Mouse (Mus musculus): Measurements from ENCODE around the gene Klhl36. TPM values are rescaled to one million over a fixed set of nuclear protein-coding genes. Genes with fewer than 3 reads are reported as not detected.

Gene Klhl36
- polyA plus RNA-seq, 1 experiment from 2014 or later = 17.4 TPM

DNA sequence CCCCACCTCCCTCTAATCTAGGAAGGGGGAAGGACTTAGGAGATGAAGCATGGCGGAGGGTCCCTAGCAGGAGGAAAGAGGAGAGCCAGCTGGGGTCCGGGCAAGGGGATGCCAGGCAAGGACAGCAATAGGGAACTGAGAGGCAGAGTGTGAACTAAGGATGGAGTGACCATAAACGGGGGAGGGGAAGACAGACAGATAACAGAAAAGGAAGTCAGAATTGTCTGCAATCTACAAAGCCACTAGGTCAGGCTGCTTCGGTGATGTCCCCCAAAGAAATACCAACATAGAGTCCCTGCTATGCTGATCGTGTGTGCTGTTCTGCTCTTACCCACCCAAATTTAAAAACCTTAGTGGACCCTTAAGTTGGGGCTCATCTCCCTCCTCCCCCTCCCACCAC is 35.1 kb upstream of the Klhl36 start:
- no peaks in the 10 kb centered on the region for H3K27me3 ChIP-seq (replicated peaks)
- no peaks in the 10 kb centered on the region for H3K9me3 ChIP-seq (replicated peaks)
- H3K4me3 ChIP-seq (replicated peaks) = no peak overlapping the region
- ATAC-seq (ENCODE audit: low FRiP score) = no peak
- no peak overlapping the region for H3K27ac ChIP-seq (replicated peaks)
- H3K4me1 ChIP-seq = peaks cover 73% of the 10 kb centered on the region
- WGBS = 70% methylated on average over 5 of the region's 5 CpGs
- H3K9ac ChIP-seq (replicated peaks) = no peak overlapping the region
- no peak overlapping the region for H3K4me2 ChIP-seq
- peaks cover 7% of the 10 kb centered on the region; the same call in 1 of the 2 replicates for H3K36me3 ChIP-seq

DNA sequence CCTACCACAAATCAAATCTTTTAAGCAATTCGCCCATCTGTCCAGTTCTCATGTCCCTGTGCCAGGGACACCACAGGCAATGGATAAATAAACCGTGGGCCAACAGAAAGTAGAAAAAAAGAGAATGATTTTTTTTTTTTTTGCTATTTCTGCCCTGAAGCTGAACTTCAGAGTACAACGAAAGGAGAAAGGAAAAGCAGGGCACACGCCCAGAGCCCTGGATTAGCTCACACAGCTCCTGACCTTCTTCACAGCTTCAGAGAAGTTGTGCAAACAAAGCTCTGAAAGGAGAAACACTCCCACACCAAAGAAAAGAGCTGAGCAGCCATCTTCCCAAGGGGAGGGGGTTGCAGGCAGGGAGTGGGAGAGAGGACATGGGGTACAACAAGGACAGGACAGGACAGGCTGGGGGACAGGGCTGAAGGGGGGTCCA is 34.3 kb upstream of the Klhl36 start:
- WGBS = 47% methylated on average over 4 of the region's 4 CpGs
- Histone ChIP-seq H3K4me1 (peaks cover 80% of the 10 kb centered on the region), H3K27ac (replicated peaks) (peak overlapping the region; percentile 41; the same call in 1 of the 2 replicates)

DNA sequence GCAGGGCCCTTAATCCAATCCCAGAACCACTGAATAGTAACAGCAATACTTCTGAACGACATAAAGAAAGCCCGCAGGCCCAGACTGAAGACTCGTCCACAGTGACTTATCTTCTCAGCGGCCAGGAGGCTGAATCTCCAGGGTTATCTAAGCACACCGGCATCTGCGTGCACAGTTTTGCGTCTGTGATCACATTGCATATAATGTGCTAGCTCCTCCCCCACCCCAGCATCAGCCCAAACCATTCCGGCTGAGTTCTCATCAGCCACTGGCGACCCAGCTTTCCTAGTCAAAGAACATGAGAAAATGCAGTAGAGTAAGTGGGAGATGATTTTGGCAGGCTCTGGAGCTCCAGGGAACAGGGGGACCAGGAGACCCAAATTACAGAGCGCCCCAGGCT is 33.1 kb upstream of the Klhl36 start:
- no peak overlapping the region; the same call in 1 of the 2 replicates for H3K27ac ChIP-seq (replicated peaks)

More for the DNA sequence above, 34.3 kb upstream of the Klhl36 start:
- Histone ChIP-seq H3K9ac (replicated peaks) (no peak overlapping the region), H3K4me2 (no peak overlapping the region), H3K27me3 (replicated peaks) (no peaks in the 10 kb centered on the region), H3K4me3 (replicated peaks) (no peak overlapping the region), H3K36me3 (no peaks in the 10 kb centered on the region), H3K9me3 (replicated peaks) (no peaks in the 10 kb centered on the region)
- no peak for ATAC-seq (ENCODE audit: low FRiP score)

DNA sequence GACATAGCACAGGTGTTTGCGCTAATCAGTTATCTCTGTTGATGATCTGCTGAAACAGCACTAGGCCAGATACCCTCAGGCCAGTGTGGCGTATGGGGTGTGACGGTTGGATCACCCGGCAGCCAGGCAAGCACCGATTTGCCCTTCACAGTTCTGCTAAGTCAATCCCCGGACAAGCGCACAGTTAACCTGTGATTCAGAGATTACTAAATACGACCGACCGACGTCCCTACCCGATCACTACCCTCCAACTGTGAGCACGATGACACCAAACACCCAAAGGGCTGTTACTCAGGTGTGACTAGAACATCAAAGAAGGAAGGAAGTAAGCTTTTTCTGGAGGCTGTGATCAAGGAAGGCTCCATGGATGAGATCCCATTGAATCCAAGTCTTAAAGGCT is 32.6 kb upstream of the Klhl36 start:
- Histone ChIP-seq H3K27ac (replicated peaks) (no peak overlapping the region; the same call in none of the 2 replicates), H3K27me3 (replicated peaks) (no peaks in the 10 kb centered on the region), H3K9ac (replicated peaks) (no peak overlapping the region), H3K4me2 (0 out of 2 replicates have a peak overlapping the region, but pooled peaks have one; percentile 11), H3K4me1 (peaks cover 83% of the 10 kb centered on the region), H3K36me3 (0 out of 2 replicates have a peak, but pooled peaks cover 2% of the 10 kb centered on the region), H3K4me3 (replicated peaks) (no peak overlapping the region), H3K9me3 (replicated peaks) (no peaks in the 10 kb centered on the region)
- 59% methylated on average over 13 of the region's 13 CpGs for WGBS
- ATAC-seq (ENCODE audit: low FRiP score) = no peak

More for the DNA sequence above, 33.1 kb upstream of the Klhl36 start:
- 0 out of 2 replicates have a peak overlapping the region, but pooled peaks have one; percentile 11 for H3K4me2 ChIP-seq
- no peaks in the 10 kb centered on the region for H3K27me3 ChIP-seq (replicated peaks)
- 0 out of 2 replicates have a peak overlapping the region, but pooled peaks have one; percentile 9 for H3K9ac ChIP-seq (replicated peaks)
- 36% methylated on average over 10 of the region's 10 CpGs for WGBS
- no peaks in the 10 kb centered on the region for H3K9me3 ChIP-seq (replicated peaks)
- no peak overlapping the region for H3K4me3 ChIP-seq (replicated peaks)
- ATAC-seq (ENCODE audit: low FRiP score) = no peak
- no peaks in the 10 kb centered on the region for H3K36me3 ChIP-seq
- H3K4me1 ChIP-seq = peaks cover 86% of the 10 kb centered on the region

DNA sequence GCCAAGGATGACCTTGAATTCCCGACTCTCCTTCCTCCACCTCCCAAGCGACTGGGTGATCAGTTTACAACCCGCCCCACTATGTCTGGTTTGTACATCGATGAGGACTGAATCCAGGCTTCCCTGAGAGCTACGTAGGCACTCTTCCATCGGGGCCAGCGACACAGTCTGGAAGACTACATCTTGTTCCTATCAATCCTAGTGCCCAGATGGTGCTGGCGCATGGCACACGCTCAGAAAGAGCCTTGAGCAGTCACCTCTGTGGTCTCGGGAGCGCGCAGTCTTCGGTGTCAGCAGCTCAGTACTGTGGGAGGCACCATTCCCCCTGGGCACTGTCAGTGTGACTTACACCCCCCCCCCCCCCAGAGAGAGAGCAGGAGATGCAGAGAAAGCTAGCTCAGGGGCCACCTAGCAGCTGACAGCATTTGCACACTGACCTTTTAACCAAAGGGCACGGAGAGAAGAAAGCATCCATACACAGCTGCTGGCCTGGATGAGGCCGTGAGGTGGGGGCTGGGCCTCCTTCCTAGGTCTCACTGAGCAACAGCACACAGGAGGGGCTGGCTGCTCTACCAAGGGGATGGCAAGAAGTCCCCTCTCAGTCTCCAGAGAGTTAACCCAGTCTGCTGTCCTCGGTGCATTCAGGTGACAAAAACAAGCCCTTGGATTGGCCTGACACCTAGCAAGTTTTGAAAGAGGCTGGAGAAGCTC is 32.0 kb upstream of the Klhl36 start:
- Histone ChIP-seq H3K4me2 (no peak overlapping the region), H3K9ac (replicated peaks) (no peak overlapping the region)
- 33% methylated on average over 16 of the region's 16 CpGs for WGBS

DNA sequence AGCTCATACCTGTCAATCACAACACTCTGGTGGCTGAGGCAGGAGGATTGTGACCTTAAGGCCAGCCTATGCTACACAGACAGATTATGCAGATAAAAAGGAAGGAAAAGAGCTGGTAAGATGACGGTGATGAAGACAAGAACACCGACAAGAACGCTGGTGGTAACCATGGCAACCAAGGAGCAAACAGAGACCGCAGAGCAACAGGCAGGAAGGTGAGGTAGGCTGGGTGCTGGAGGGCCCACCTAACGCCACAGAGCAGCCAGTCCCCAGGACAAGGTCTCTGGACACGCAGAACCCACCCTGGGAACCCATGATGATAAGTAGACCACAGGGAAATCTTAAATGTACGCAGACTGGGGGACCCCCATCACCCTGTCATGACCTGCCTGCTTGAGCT is 31.5 kb upstream of the Klhl36 start:
- Histone ChIP-seq H3K4me2 (no peak overlapping the region; the same call in 1 of the 2 replicates), H3K9ac (replicated peaks) (no peak overlapping the region)
- no peak for ATAC-seq (ENCODE audit: low FRiP score)

More for the DNA sequence above, 32.0 kb upstream of the Klhl36 start:
- H3K9me3 ChIP-seq (replicated peaks) = no peaks in the 10 kb centered on the region
- peaks cover 7% of the 10 kb centered on the region; the same call in 1 of the 2 replicates for H3K36me3 ChIP-seq
- no peak overlapping the region for H3K4me3 ChIP-seq (replicated peaks)
- ATAC-seq (ENCODE audit: low FRiP score) = no peak
- H3K27ac ChIP-seq (replicated peaks) = no peak overlapping the region; the same call in 1 of the 2 replicates
- no peaks in the 10 kb centered on the region for H3K27me3 ChIP-seq (replicated peaks)
- peaks cover 82% of the 10 kb centered on the region for H3K4me1 ChIP-seq

DNA sequence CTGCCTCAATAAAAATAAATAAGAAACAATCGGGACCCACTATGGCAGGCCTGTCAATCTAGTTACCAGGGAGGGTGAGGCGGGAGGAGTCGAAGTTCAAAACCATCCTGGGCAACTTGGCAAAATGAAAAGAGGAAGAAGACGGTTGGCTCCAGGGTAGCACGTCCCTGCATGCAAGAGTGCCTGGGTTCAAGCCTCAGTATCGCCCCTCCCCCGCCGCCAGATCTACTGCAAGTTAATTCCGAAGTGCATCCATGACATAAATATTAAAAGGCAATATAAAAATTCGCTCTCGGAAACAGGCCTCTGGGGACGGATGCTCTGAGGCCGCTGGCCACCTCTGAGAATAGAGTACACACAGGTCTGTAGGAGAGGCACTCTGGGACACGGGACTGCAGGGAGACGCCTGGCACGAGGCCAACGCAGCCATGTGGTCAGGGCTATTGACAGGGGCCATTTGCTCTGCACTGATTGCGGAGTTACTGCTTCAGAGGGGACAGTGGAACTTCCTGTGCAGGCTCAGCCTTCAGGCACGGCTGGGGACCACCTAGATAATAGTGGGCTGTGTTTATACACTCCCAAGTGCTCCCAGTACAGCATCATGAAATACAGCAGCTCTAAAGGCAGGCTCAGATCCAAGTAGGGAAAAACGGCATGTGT is 30.6 kb upstream of the Klhl36 start:
- Histone ChIP-seq H3K27me3 (replicated peaks) (no peaks in the 10 kb centered on the region), H3K4me2 (peak overlapping the region; percentile 43), H3K9ac (replicated peaks) (0 out of 2 replicates have a peak overlapping the region, but pooled peaks have one; percentile 34), H3K4me3 (replicated peaks) (no peak overlapping the region), H3K36me3 (peaks cover 7% of the 10 kb centered on the region; the same call in 1 of the 2 replicates), H3K4me1 (peaks cover 86% of the 10 kb centered on the region), H3K9me3 (replicated peaks) (no peaks in the 10 kb centered on the region), H3K27ac (replicated peaks) (peak overlapping the region; percentile 73)
- WGBS = 18% methylated on average over 20 of the region's 20 CpGs
- peak; percentile 57 for ATAC-seq (ENCODE audit: low FRiP score)

More for the DNA sequence above, 31.5 kb upstream of the Klhl36 start:
- H3K4me1 ChIP-seq = peaks cover 82% of the 10 kb centered on the region
- H3K4me3 ChIP-seq (replicated peaks) = no peak overlapping the region
- peaks cover 7% of the 10 kb centered on the region; the same call in 1 of the 2 replicates for H3K36me3 ChIP-seq
- no peaks in the 10 kb centered on the region for H3K9me3 ChIP-seq (replicated peaks)
- H3K27me3 ChIP-seq (replicated peaks) = no peaks in the 10 kb centered on the region
- no peak overlapping the region for H3K27ac ChIP-seq (replicated peaks)
- WGBS = 43% methylated on average over 7 of the region's 7 CpGs

DNA sequence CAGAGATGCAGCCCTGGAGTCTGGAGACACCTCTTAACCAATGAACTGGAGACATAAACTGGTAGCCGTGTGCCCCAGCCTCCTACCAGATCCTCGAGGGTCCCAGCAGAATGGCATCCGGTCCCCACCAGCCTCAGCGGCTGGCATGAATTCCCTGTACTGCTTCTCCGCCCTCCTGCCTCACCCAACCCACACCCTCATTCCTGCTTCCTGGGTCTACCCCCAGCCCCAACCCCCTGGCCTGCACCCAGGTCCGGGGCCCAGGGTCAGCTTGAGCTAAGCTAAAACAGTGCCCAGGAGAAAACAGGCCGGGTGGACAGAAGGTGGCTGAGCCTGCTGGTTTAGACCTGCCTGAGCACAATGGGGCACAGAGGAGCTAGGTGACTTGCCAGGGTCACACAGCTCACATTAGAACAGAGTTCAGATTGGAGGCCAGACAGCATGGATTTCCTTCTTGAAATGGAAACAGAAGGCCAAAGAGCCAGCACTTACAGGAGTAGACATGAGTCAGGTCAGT is 29.9 kb upstream of the Klhl36 start:
- Histone ChIP-seq H3K27me3 (replicated peaks) (no peaks in the 10 kb centered on the region), H3K36me3 (peaks cover 7% of the 10 kb centered on the region; the same call in 1 of the 2 replicates), H3K27ac (replicated peaks) (peak overlapping the region; percentile 73), H3K9ac (replicated peaks) (0 out of 2 replicates have a peak overlapping the region, but pooled peaks have one; percentile 34), H3K4me3 (replicated peaks) (no peak overlapping the region), H3K4me1 (peaks cover 93% of the 10 kb centered on the region), H3K4me2 (peak overlapping the region; percentile 43), H3K9me3 (replicated peaks) (no peaks in the 10 kb centered on the region)
- WGBS = 28% methylated on average over 7 of the region's 7 CpGs
- ATAC-seq (ENCODE audit: low FRiP score) = 0 out of 2 replicates have a peak, but pooled peaks have one; percentile 20

DNA sequence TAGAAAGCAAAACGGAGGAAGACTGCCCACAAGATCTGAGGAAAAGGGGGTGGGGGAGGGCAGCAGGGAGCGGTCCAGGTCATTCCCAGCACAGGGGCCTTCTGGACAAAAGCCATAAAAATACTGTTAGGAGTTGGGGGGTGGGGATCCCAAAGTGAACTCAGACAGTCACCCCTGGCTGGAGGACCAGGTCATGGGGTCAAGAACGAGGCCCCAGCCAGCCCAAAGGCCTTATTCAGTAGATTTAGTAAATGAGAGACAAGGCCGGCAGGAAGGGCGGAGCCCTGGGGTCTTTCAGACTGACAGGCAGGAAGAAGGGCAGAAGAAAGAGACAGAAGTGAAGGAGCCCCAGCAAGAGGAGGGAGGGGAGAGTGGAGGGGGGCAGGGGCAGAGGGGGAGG is 29.1 kb upstream of the Klhl36 start:
- WGBS = 17% methylated on average over 5 of the region's 5 CpGs
- Histone ChIP-seq H3K27ac (replicated peaks) (no peak overlapping the region; the same call in 1 of the 2 replicates), H3K4me2 (no peak overlapping the region; the same call in 1 of the 2 replicates)

DNA sequence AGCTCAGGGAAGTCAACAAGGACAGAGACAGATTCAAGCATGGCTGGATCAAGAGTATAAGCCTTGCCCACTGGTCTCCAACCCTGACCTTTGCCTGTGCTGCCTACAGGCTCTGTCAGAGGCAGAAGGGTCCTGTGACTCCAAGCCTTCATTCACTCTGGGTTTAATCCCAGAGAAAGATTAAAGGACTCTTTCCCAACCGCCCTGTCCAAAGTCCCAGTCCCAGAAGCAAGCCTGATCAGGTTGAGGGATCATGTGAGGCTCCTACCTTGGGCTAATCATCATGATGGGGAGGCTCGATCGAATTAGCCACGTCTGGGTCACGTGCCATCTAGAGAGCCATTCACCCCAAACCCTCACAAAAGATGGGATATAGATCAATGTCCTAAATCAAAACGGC is 27.4 kb upstream of the Klhl36 start:
- WGBS = 83% methylated on average over 6 of the region's 6 CpGs
- H3K4me2 ChIP-seq = no peak overlapping the region

More for the DNA sequence above, 29.1 kb upstream of the Klhl36 start:
- Histone ChIP-seq H3K36me3 (peaks cover 7% of the 10 kb centered on the region; the same call in 1 of the 2 replicates), H3K9me3 (replicated peaks) (no peaks in the 10 kb centered on the region), H3K4me3 (replicated peaks) (no peak overlapping the region), H3K27me3 (replicated peaks) (no peaks in the 10 kb centered on the region), H3K4me1 (peaks cover 93% of the 10 kb centered on the region), H3K9ac (replicated peaks) (no peak overlapping the region)
- ATAC-seq (ENCODE audit: low FRiP score) = no peak

DNA sequence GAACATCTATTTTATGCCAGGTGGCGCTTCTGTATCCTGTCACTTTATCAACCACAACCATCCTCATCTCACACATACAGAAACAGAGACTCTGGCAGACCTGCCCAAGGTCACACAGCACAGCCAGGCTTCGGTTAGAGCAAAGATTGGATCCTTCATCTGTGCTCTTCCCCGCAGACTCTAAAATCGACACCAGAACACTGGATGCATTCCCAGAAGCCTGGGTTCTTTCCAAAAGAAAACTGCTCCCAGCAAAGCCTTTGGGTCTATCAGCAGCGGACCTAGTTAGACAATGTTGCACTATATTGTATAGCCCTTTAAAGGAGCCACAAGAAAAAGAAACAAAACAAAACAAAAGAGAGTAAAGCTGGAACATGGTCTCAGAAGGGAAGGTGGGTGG is 26.8 kb upstream of the Klhl36 start:
- H3K9me3 ChIP-seq (replicated peaks) = no peaks in the 10 kb centered on the region
- H3K27me3 ChIP-seq (replicated peaks) = no peaks in the 10 kb centered on the region
- H3K4me3 ChIP-seq (replicated peaks) = no peak overlapping the region
- 80% methylated on average over 5 of the region's 5 CpGs for WGBS
- peaks cover 7% of the 10 kb centered on the region; the same call in 1 of the 2 replicates for H3K36me3 ChIP-seq
- H3K9ac ChIP-seq (replicated peaks) = no peak overlapping the region
- H3K4me1 ChIP-seq = peaks cover 87% of the 10 kb centered on the region
- no peak for ATAC-seq (ENCODE audit: low FRiP score)
- H3K4me2 ChIP-seq = no peak overlapping the region
- no peak overlapping the region for H3K27ac ChIP-seq (replicated peaks)

More for the DNA sequence above, 27.4 kb upstream of the Klhl36 start:
- H3K36me3 ChIP-seq = peaks cover 7% of the 10 kb centered on the region; the same call in 1 of the 2 replicates
- no peak overlapping the region for H3K27ac ChIP-seq (replicated peaks)
- H3K9me3 ChIP-seq (replicated peaks) = no peaks in the 10 kb centered on the region
- no peaks in the 10 kb centered on the region for H3K27me3 ChIP-seq (replicated peaks)
- H3K9ac ChIP-seq (replicated peaks) = no peak overlapping the region
- no peak overlapping the region for H3K4me3 ChIP-seq (replicated peaks)
- H3K4me1 ChIP-seq = peaks cover 93% of the 10 kb centered on the region
- ATAC-seq (ENCODE audit: low FRiP score) = no peak
